Mouse (Mus musculus) kidney, adult 11 months (tissue): ENCODE data around the gene Rab4a.
"Not testable (repeated sequence)": the region's sequence is repeated elsewhere in the genome, so short reads cannot be mapped to it uniquely, and the experiment has no call there.

Source experiments
- DNase-seq: peaks from one replicate; pipeline ENCODE4 v3.0.0; 2022

The Rab4a gene

GRCm38 (mm10) chr8:123789461-123789860 lies 16.3 kb upstream of the Rab4a start:
- no peak for DNase-seq

DNA sequence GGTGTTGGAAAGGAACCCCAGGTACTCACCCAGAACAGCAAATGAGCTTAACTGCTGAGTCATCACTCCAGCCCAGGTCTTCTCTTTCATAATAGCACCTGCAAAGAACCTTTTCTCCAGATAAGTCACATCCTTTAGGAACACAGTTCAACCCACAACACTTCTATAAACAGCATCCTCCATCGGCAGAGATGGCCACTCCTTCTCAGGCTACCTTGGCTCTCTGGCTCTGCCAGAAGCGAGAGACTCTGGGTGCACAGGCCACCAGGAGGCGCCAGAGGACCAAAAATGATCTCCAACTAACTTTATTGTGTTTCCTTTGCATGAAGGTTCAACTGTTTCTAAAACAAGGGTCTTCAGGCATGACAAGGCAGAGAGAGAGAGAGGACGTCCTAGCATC lies 15.8 kb upstream of the Rab4a start:
- peak; percentile 74 for DNase-seq

GRCm38 (mm10) chr8:123791101-123791844 lies 14.5 kb upstream of the Rab4a start:
- DNase-seq: peak; percentile 20

- no peak for DNase-seq
Measured at GRCm38 (mm10) chr8:123791845-123792225, 13.9 kb upstream of the Rab4a start.

DNA sequence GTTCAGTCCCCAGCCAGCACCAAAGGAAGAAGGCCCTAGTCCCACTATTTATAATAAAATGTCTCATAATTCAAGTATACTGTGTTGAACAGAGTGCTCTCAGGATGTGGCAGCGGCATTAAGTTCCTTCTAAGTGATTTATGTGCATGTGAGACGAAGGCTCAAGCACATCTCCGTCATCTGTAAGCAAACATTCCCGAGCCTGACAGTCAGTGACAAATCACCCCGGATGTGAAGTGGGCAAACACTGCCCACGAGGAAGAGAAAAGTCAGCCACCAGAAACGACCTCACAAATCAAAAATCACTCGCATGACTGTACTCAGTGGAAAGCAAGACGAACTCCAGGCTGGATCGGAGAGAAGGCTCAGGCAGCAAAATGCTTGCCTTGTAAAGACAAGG lies 11.9 kb upstream of the Rab4a start:
- DNase-seq: no peak

- DNase-seq: no peak
Measured at GRCm38 (mm10) chr8:123794766-123795165, 11.0 kb upstream of the Rab4a start.

DNA sequence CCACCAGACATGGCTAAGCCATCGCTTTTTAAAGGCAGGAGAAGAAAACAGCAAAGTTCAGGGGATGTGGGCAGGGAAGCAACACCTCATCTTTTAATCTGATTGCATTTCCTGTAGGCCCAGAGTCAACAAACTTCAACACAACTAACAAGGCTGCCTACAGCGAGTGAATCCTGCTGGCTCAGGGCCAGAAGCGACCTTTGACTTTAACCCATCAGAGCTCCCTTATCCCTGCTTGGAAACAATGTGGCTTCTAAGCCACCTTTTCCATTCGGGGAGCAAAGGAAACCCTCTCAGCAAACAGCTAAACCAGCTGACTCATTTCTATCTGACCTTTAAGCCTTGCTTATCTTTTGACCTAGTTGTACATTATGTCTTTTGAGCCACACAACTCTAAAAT lies 9.0 kb upstream of the Rab4a start:
- no peak for DNase-seq

GRCm38 (mm10) chr8:123797928-123798327 lies 7.9 kb upstream of the Rab4a start:
- no peak for DNase-seq

DNA sequence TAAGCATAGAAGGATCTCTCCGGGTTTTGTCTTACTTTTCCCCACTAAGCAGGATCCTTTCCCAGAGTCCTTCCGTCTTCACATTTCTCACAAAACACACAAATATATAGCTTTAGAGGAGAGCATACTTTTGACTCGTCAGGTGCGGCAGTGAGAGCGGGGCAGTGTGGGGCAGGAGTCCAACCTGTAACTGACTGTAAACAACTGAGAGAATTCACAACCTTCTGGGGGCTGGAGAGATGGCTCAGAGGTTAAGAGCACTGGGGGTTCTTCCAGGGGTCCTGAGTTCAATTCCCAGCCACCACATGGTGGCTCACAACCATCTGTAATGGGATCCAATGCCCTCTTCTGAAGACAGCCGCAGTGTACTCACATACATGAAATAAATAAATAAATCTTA lies 6.4 kb upstream of the Rab4a start:
- no peak for DNase-seq

- DNase-seq: no peak
Measured at GRCm38 (mm10) chr8:123799885-123800284, 5.9 kb upstream of the Rab4a start.

- no peak for DNase-seq
Measured at GRCm38 (mm10) chr8:123800867-123801266, 4.9 kb upstream of the Rab4a start.

DNA sequence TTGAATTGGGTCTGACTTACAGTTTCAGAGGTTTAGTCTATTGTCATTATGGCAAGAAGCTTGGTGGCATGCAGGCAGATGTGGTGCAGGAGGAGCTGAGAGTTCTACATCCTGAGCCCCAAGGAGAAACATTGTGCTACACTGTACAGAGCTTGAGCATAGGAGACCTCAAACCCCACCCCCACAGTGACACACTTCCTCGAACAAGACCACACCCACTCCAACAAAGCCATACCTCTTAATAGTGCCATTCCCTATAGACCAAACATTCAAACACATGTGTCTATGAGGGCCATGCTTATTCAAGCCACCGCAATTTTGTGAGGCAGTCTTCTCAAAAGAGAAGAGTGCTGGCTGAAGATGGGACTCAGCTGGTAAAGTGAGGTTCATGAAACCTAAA lies 4.2 kb upstream of the Rab4a start:
- no peak for DNase-seq

DNA sequence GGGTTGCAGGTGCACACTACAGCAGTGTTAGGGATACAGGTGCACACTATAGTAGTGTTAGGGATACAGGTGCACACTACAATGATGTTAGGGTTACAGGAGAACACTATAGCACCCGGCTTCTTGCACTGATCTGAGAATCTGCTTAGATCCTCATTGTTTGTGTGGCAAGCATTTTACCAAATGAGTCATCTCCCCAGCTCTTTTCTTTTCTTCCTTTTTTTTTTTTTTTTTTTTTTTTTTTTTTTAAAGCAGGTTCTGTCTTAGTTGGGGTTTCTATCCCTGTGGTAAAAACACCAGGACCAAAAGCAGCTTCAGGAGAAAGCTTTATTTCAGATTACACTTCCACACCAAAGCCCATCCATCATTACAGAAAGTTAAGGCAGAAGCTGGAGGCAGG lies 2.1 kb upstream of the Rab4a start:
- no peak for DNase-seq

DNA sequence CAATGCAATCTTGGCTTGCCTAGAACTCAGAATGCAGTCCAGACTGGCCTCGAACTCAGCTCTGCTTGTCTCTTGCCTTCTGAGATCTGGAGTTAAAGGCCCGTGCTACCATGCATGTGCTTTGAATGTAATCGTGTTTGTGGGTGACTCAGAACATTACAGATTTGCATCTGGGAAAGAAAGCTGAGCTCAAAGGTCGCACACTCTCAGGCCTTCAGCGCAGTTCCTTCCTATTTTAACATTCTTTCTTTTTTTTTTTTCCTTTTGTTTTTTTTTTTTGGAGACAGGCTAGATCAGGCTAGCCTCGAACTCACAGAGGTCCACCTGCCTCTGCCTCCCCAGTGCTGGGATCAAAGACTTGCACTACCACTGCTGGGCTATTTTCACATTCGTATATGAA lies 1.2 kb upstream of the Rab4a start:
- no peak for DNase-seq

GRCm38 (mm10) chr8:123805209-123805717 lies 522 bp upstream of the Rab4a start:
- DNase-seq: no peak

GRCm38 (mm10) chr8:123806374-123806935 lies 670 bp downstream of the Rab4a start:
- peak; percentile 19 for DNase-seq

DNA sequence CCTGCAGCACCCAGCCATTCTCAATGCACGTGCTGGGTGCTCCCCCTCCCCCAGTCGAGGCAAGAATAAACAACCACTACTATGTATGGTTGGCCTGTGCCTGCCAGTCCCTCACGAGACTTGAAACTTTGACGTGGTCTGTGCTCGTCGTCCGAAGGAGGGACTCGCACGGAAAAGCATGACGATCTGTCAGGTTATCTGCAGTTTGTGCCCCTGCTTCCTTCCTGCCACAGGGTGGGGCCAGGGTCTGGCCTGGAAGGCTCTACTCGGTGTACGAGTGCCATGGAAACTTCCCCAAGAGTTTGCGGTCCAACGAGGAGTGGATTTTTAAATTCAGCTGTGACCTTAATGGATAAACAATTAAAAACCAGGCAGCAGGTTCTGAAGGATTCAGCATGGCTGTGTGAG lies 1.2 kb downstream of the Rab4a start:
- DNase-seq: peak; percentile 53

DNA sequence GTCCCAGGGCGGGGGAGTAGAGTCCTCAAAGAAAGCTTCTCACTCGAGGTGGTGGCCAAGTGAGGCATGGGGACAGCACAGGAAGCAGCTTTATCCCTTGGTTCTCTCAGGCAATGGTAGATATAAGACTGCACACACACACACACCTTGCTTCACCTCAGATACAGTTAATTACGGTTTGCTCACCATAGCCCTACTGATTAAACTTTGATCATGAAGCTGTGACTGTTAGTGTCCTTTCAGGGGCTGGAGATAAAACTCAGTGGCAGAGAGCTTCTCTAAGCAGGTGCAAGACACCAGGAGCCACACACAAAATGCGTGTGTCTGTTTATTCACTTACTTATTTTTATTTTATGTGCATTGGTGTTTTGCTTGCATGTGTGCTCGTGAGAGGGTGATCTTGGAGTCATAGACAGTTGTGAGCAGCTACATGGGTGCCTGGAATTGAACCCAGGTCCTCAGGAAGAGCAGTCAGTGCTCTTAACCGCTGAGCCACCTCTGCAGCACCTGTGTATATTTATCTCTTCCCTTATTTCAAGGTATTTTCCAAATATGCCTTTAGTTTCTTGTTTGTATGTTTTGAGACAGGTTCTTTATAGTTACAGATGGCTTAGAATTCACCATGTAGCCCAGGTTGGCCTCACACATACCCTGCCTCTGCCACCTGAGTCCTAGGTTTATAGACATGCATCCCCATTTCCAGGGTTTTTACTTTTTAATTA lies 2.2 kb downstream of the Rab4a start:
- no peak for DNase-seq

- no peak for DNase-seq
Measured at GRCm38 (mm10) chr8:123808671-123809070, 2.9 kb downstream of the Rab4a start.

GRCm38 (mm10) chr8:123809342-123809741 lies 3.6 kb downstream of the Rab4a start:
- not testable (repeated sequence) for DNase-seq

- DNase-seq: no peak
Measured at GRCm38 (mm10) chr8:123812227-123812626, 6.4 kb downstream of the Rab4a start.

DNA sequence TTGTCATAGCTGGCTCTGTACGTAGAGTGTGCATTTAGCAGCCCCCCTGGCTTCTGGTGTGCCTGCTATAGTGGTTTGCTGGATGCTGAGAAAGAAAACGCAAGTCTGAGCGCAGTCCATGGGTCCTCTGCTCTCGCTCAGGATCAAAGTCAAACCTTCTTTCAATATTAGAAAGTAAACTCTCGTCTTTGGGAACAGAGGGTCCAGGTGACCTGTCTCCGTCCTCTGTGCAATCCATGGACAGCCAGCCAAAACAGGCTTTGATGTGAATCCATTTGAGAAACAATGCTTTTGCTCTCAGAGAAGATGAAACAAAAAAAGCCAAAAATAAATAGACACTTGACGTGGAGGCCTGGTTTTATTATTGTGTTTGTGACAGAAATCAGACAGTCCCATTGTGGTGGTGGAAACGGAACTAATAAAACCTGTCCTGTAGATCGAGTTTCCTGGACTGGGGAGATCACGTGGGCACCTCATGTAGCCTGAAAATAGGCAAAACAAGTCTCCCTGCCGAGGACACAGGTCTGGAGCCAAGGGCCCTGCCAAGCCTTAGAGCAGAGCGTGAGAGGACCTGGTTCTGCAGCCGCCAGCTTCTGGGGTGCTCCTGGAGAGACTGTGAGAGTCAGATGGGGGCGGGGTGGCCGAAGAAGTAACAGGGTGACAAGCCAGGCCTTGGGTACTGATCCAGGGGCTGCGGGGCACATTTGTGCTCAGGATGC lies 7.5 kb downstream of the Rab4a start:
- peak; percentile 66 for DNase-seq

GRCm38 (mm10) chr8:123813892-123814266 lies 8.1 kb downstream of the Rab4a start:
- DNase-seq: no peak
